Mouse (Mus musculus): ENCODE measurements around the gene Dlgap1. TPM values are rescaled to one million over a fixed set of nuclear protein-coding genes. Genes with fewer than 3 reads are reported as not detected.

The Dlgap1 gene
- polyA plus RNA-seq, 1 experiment from 2014 or later, result 1.6 TPM

- H3K9me3 ChIP-seq (ENCODE audit: control insufficient read depth, low read length), result no peaks in the 10 kb centered on the region
- no peaks in the 10 kb centered on the region for H3K4me1 ChIP-seq (replicated peaks; ENCODE audit: control insufficient read depth, insufficient read depth, low read length)
- WGBS, result 58% methylated on average over 4 of the region's 4 CpGs
- H3K36me3 ChIP-seq (ENCODE audit: control insufficient read depth, insufficient read depth, low read length), result no peaks in the 10 kb centered on the region
- H3K9ac ChIP-seq (ENCODE audit: low read depth, low read length), result no peak overlapping the region
- DNase-seq (ENCODE audit: low spot score) (no peak), ATAC-seq (replicated peaks; ENCODE audit: low FRiP score) (no peak)
- no peak overlapping the region for H3K4me2 ChIP-seq
- no peak overlapping the region for H3K4me3 ChIP-seq (ENCODE audit: low read depth, low read length)
- H3K27ac ChIP-seq (ENCODE audit: low read depth, low read length), result no peak overlapping the region
- H3K27me3 ChIP-seq (replicated peaks; ENCODE audit: control insufficient read depth, insufficient read depth, low read length), result no peaks in the 10 kb centered on the region
Measured at GRCm38 (mm10) chr17:70466413-70466812, 497.5 kb downstream of the Dlgap1 start.

GRCm38 (mm10) chr17:70470970-70471371 lies 502.1 kb downstream of the Dlgap1 start:
- no peak for DNase-seq (ENCODE audit: low spot score)

GRCm38 (mm10) chr17:70472162-70472561 lies 503.3 kb downstream of the Dlgap1 start:
- Histone ChIP-seq H3K4me3 (ENCODE audit: low read depth, low read length) (no peak overlapping the region), H3K27me3 (replicated peaks; ENCODE audit: control insufficient read depth, insufficient read depth, low read length) (no peaks in the 10 kb centered on the region), H3K4me1 (replicated peaks; ENCODE audit: control insufficient read depth, insufficient read depth, low read length) (no peaks in the 10 kb centered on the region), H3K36me3 (ENCODE audit: control insufficient read depth, insufficient read depth, low read length) (no peaks in the 10 kb centered on the region), H3K27ac (ENCODE audit: low read depth, low read length) (no peak overlapping the region), H3K9me3 (ENCODE audit: control insufficient read depth, low read length) (no peaks in the 10 kb centered on the region), H3K4me2 (no peak overlapping the region), H3K9ac (ENCODE audit: low read depth, low read length) (no peak overlapping the region)
- 83% methylated on average over 7 of the region's 7 CpGs for WGBS
- ATAC-seq (replicated peaks; ENCODE audit: low FRiP score) (no peak), DNase-seq (ENCODE audit: low spot score) (no peak)

More at GRCm38 (mm10) chr17:70470970-70471371, 502.1 kb downstream of the Dlgap1 start:
- no peaks in the 10 kb centered on the region for H3K27me3 ChIP-seq (replicated peaks; ENCODE audit: control insufficient read depth, insufficient read depth, low read length)
- no peak overlapping the region for H3K9ac ChIP-seq (ENCODE audit: low read depth, low read length)
- H3K9me3 ChIP-seq (ENCODE audit: control insufficient read depth, low read length), result no peaks in the 10 kb centered on the region
- H3K27ac ChIP-seq (ENCODE audit: low read depth, low read length), result no peak overlapping the region
- ATAC-seq (replicated peaks; ENCODE audit: low FRiP score), result no peak
- WGBS, result 57% methylated on average over 7 of the region's 7 CpGs
- H3K4me2 ChIP-seq, result no peak overlapping the region
- H3K4me3 ChIP-seq (ENCODE audit: low read depth, low read length), result no peak overlapping the region
- no peaks in the 10 kb centered on the region for H3K36me3 ChIP-seq (ENCODE audit: control insufficient read depth, insufficient read depth, low read length)
- no peaks in the 10 kb centered on the region for H3K4me1 ChIP-seq (replicated peaks; ENCODE audit: control insufficient read depth, insufficient read depth, low read length)

DNA sequence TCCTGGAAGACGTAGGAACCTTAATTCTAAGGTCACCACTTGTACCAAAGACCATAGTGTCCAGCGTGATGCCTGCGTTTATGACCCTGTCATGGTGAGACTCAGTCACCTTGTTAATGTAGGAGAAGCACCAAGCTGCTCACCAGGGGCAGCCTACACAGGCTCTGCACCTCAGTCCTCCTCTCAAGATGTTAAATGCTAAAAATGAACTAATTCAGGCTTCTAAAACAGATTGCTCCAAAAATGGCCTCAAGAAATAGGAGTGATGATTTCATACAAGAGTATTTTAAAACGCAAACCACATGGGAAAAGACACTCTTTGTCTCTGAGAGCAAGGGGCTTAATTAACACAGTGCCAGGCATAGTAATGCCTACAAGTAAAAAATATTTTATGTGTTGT lies 505.0 kb downstream of the Dlgap1 start:
- Histone ChIP-seq H3K4me2 (no peak overlapping the region), H3K9me3 (ENCODE audit: control insufficient read depth, low read length) (no peaks in the 10 kb centered on the region), H3K9ac (ENCODE audit: low read depth, low read length) (no peak overlapping the region), H3K4me1 (replicated peaks; ENCODE audit: control insufficient read depth, insufficient read depth, low read length) (no peaks in the 10 kb centered on the region), H3K36me3 (ENCODE audit: control insufficient read depth, insufficient read depth, low read length) (no peaks in the 10 kb centered on the region), H3K27ac (ENCODE audit: low read depth, low read length) (no peak overlapping the region), H3K4me3 (ENCODE audit: low read depth, low read length) (no peak overlapping the region), H3K27me3 (replicated peaks; ENCODE audit: control insufficient read depth, insufficient read depth, low read length) (no peaks in the 10 kb centered on the region)
- no peak for ATAC-seq (replicated peaks; ENCODE audit: low FRiP score)
- 80% methylated on average over 4 of the region's 4 CpGs for WGBS
- DNase-seq (ENCODE audit: low spot score), result no peak

DNA sequence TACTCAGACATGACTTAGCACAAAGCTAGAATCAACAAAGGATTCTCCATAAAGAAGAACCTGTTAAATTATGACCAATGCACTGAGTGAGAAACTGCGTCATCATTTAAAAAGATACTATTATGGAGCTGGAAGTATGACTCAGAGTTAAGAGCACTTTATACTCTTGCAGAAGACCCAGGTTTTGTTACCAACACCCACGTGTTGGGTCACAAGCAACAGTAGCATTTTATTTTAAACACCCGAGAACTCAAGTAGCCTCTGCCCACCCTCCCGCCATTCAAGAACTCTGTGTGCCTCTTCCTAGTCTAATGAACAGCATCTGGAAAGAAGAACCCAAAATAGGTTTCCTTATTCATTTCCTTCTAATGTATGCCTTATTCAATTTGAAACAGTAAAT lies 514.8 kb downstream of the Dlgap1 start:
- no peak overlapping the region for H3K27ac ChIP-seq (ENCODE audit: low read depth, low read length)
- H3K27me3 ChIP-seq (replicated peaks; ENCODE audit: control insufficient read depth, insufficient read depth, low read length), result no peaks in the 10 kb centered on the region
- no peak overlapping the region for H3K9ac ChIP-seq (ENCODE audit: low read depth, low read length)
- H3K36me3 ChIP-seq (ENCODE audit: control insufficient read depth, insufficient read depth, low read length), result no peaks in the 10 kb centered on the region
- DNase-seq (ENCODE audit: low spot score), result no peak
- no peak overlapping the region for H3K4me2 ChIP-seq
- H3K9me3 ChIP-seq (ENCODE audit: control insufficient read depth, low read length), result no peaks in the 10 kb centered on the region
- no peak for ATAC-seq (replicated peaks; ENCODE audit: low FRiP score)
- H3K4me3 ChIP-seq (ENCODE audit: low read depth, low read length), result no peak overlapping the region
- no peaks in the 10 kb centered on the region for H3K4me1 ChIP-seq (replicated peaks; ENCODE audit: control insufficient read depth, insufficient read depth, low read length)
- WGBS, result 79% methylated on average over 4 of the region's 4 CpGs

- 77% methylated on average over 4 of the region's 4 CpGs for whole genome bisulfite sequencing
- Histone ChIP-seq H3K9ac (ENCODE audit: low read depth, low read length) (no peak overlapping the region), H3K27me3 (replicated peaks; ENCODE audit: control insufficient read depth, insufficient read depth, low read length) (no peaks in the 10 kb centered on the region), H3K4me1 (replicated peaks; ENCODE audit: control insufficient read depth, insufficient read depth, low read length) (no peaks in the 10 kb centered on the region), H3K36me3 (ENCODE audit: control insufficient read depth, insufficient read depth, low read length) (no peaks in the 10 kb centered on the region), H3K4me2 (no peak overlapping the region), H3K4me3 (ENCODE audit: low read depth, low read length) (no peak overlapping the region), H3K27ac (ENCODE audit: low read depth, low read length) (no peak overlapping the region), H3K9me3 (ENCODE audit: control insufficient read depth, low read length) (no peaks in the 10 kb centered on the region)
- ATAC-seq (replicated peaks; ENCODE audit: low FRiP score), result no peak
- DNase-seq (ENCODE audit: low spot score), result no peak
Measured at GRCm38 (mm10) chr17:70485668-70486067, 516.8 kb downstream of the Dlgap1 start.

DNA sequence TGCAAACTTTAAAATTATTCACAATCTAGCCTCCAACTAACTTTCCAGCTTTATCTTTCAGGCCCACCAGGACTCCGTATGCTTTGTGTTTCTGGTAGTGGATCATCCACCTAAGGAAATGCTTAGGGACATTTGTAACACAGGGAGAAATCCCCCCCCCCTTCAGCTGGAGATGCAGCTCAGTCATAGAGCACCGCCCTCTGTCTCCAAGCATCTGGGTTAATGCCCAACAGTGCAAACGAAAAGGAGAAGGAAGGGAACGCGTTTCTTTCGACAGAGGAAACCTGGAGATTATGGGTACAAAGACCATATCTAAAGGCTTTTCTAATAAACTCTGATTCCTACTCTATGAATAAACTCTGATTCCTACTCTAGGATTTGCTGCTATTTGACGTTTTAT lies 517.4 kb downstream of the Dlgap1 start:
- Histone ChIP-seq H3K9ac (ENCODE audit: low read depth, low read length) (no peak overlapping the region), H3K27ac (ENCODE audit: low read depth, low read length) (no peak overlapping the region), H3K4me3 (ENCODE audit: low read depth, low read length) (no peak overlapping the region), H3K4me1 (replicated peaks; ENCODE audit: control insufficient read depth, insufficient read depth, low read length) (no peaks in the 10 kb centered on the region), H3K4me2 (no peak overlapping the region), H3K36me3 (ENCODE audit: control insufficient read depth, insufficient read depth, low read length) (no peaks in the 10 kb centered on the region), H3K9me3 (ENCODE audit: control insufficient read depth, low read length) (no peaks in the 10 kb centered on the region), H3K27me3 (replicated peaks; ENCODE audit: control insufficient read depth, insufficient read depth, low read length) (no peaks in the 10 kb centered on the region)
- 58% methylated on average over 7 of the region's 7 CpGs for WGBS
- ATAC-seq (replicated peaks; ENCODE audit: low FRiP score) (no peak), DNase-seq (ENCODE audit: low spot score) (no peak)

GRCm38 (mm10) chr17:70486831-70487230 lies 518.0 kb downstream of the Dlgap1 start:
- ATAC-seq (replicated peaks; ENCODE audit: low FRiP score), result no peak
- Histone ChIP-seq H3K27me3 (replicated peaks; ENCODE audit: control insufficient read depth, insufficient read depth, low read length) (no peaks in the 10 kb centered on the region), H3K4me1 (replicated peaks; ENCODE audit: control insufficient read depth, insufficient read depth, low read length) (no peaks in the 10 kb centered on the region), H3K9me3 (ENCODE audit: control insufficient read depth, low read length) (no peaks in the 10 kb centered on the region), H3K27ac (ENCODE audit: low read depth, low read length) (no peak overlapping the region), H3K9ac (ENCODE audit: low read depth, low read length) (no peak overlapping the region), H3K4me3 (ENCODE audit: low read depth, low read length) (no peak overlapping the region), H3K4me2 (no peak overlapping the region), H3K36me3 (ENCODE audit: control insufficient read depth, insufficient read depth, low read length) (no peaks in the 10 kb centered on the region)
- 86% methylated on average over 10 of the region's 10 CpGs for WGBS
- DNase-seq (ENCODE audit: low spot score), result no peak

DNA sequence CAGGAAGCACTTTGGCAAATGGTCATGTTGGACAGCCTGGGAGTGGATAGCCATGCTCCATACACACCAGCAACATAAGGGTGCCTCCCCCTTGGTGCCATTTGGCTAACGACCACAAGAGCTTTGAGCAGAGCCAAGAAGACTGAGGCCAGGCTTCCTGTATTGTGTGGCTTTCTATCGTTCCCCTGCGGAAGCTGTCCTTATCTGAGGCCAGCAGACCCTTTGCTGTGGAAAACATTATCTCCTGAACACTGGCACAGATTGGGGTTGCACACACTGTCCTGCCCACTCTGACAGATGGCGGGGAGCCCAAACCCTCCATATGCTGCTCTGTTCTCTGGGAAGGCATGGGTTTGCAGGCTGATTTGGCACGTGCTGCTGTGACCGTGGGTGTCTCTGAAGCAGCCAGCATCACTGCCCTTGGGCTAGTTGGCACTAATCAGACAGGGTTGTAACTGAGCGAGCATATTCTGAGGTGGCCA lies 520.0 kb downstream of the Dlgap1 start:
- Histone ChIP-seq H3K27me3 (replicated peaks; ENCODE audit: control insufficient read depth, insufficient read depth, low read length) (no peaks in the 10 kb centered on the region), H3K9me3 (ENCODE audit: control insufficient read depth, low read length) (no peaks in the 10 kb centered on the region), H3K4me2 (no peak overlapping the region), H3K36me3 (ENCODE audit: control insufficient read depth, insufficient read depth, low read length) (no peaks in the 10 kb centered on the region), H3K4me1 (replicated peaks; ENCODE audit: control insufficient read depth, insufficient read depth, low read length) (no peaks in the 10 kb centered on the region), H3K4me3 (ENCODE audit: low read depth, low read length) (no peak overlapping the region), H3K27ac (ENCODE audit: low read depth, low read length) (no peak overlapping the region), H3K9ac (ENCODE audit: low read depth, low read length) (no peak overlapping the region)
- DNase-seq (ENCODE audit: low spot score) (no peak), ATAC-seq (replicated peaks; ENCODE audit: low FRiP score) (peak; percentile 78)
- WGBS, result 43% methylated on average over 7 of the region's 7 CpGs
